Mouse (Mus musculus): Measurements from ENCODE around the gene Milr1.
"Not testable (repeated sequence)": the region's sequence is repeated elsewhere in the genome, so short reads cannot be mapped to it uniquely, and the experiment has no call there.

The Milr1 gene

GRCm38 (mm10) chr11:106729656-106730055 is 21.4 kb upstream of the Milr1 start:
- DNase-seq (ENCODE audit: inconsistent age in 2 of 2, low spot score in 1 of 2) = no peak

- DNase-seq (ENCODE audit: inconsistent age in 2 of 2, low spot score in 1 of 2) = peak; percentile 37 to 49
Observed at GRCm38 (mm10) chr11:106730714-106731113, 20.3 kb upstream of the Milr1 start.

- no peak for DNase-seq (ENCODE audit: inconsistent age in 2 of 2, low spot score in 1 of 2)
Observed at GRCm38 (mm10) chr11:106736614-106737013, 14.4 kb upstream of the Milr1 start.

- DNase-seq (ENCODE audit: inconsistent age in 2 of 2, low spot score in 1 of 2) = peak; percentile 42 to 60
Observed at GRCm38 (mm10) chr11:106737178-106737621, 13.8 kb upstream of the Milr1 start.

- DNase-seq (ENCODE audit: inconsistent age in 2 of 2, low spot score in 1 of 2) = no peak
Observed at GRCm38 (mm10) chr11:106739116-106739515, 11.9 kb upstream of the Milr1 start.

- not testable (repeated sequence) for DNase-seq (ENCODE audit: inconsistent age in 2 of 2, low spot score in 1 of 2)
Observed at GRCm38 (mm10) chr11:106740724-106741123, 10.3 kb upstream of the Milr1 start.

- no peak for DNase-seq (ENCODE audit: inconsistent age in 2 of 2, low spot score in 1 of 2)
Observed at GRCm38 (mm10) chr11:106741232-106741631, 9.8 kb upstream of the Milr1 start.

GRCm38 (mm10) chr11:106741826-106742225 is 9.2 kb upstream of the Milr1 start:
- no peak for DNase-seq (ENCODE audit: inconsistent age in 2 of 2, low spot score in 1 of 2)

- peak in 1 of 2 experiments; percentile 60 for DNase-seq (ENCODE audit: inconsistent age in 2 of 2, low spot score in 1 of 2)
Observed at GRCm38 (mm10) chr11:106742388-106742841, 8.6 kb upstream of the Milr1 start.

- no peak for DNase-seq (ENCODE audit: inconsistent age in 2 of 2, low spot score in 1 of 2)
Observed at GRCm38 (mm10) chr11:106744949-106745348, 6.1 kb upstream of the Milr1 start.

GRCm38 (mm10) chr11:106749557-106750120 is 1.4 kb upstream of the Milr1 start:
- DNase-seq (ENCODE audit: inconsistent age in 2 of 2, low spot score in 1 of 2) = not testable (repeated sequence)

- no peak for DNase-seq (ENCODE audit: inconsistent age in 2 of 2, low spot score in 1 of 2)
Observed at GRCm38 (mm10) chr11:106750121-106750751, 790 bp upstream of the Milr1 start, which contains the start of gene Pecam1. Gene Pecam1 (minus strand): TSS chr11:106750628.

GRCm38 (mm10) chr11:106752103-106752502 is 1.1 kb downstream of the Milr1 start:
- DNase-seq (ENCODE audit: inconsistent age in 2 of 2, low spot score in 1 of 2) = no peak

- no peak for DNase-seq (ENCODE audit: inconsistent age in 2 of 2, low spot score in 1 of 2)
Observed at GRCm38 (mm10) chr11:106753314-106753713, 2.3 kb downstream of the Milr1 start.

GRCm38 (mm10) chr11:106755583-106755982 is 4.6 kb downstream of the Milr1 start:
- DNase-seq (ENCODE audit: inconsistent age in 2 of 2, low spot score in 1 of 2) = no peak

GRCm38 (mm10) chr11:106759028-106759427 is 8.0 kb downstream of the Milr1 start:
- DNase-seq (ENCODE audit: inconsistent age in 2 of 2, low spot score in 1 of 2) = no peak

- no peak for DNase-seq (ENCODE audit: inconsistent age in 2 of 2, low spot score in 1 of 2)
Observed at GRCm38 (mm10) chr11:106760511-106760910, 9.5 kb downstream of the Milr1 start.

- peak; percentile 40 to 65 for DNase-seq (ENCODE audit: inconsistent age in 2 of 2, low spot score in 1 of 2)
Observed at GRCm38 (mm10) chr11:106762139-106762799, 11.2 kb downstream of the Milr1 start.

GRCm38 (mm10) chr11:106762800-106763185 is 11.8 kb downstream of the Milr1 start:
- no peak for DNase-seq (ENCODE audit: inconsistent age in 2 of 2, low spot score in 1 of 2)

- no peak for DNase-seq (ENCODE audit: inconsistent age in 2 of 2, low spot score in 1 of 2)
Observed at GRCm38 (mm10) chr11:106766611-106767162, 15.7 kb downstream of the Milr1 start.

GRCm38 (mm10) chr11:106767516-106767915 is 16.5 kb downstream of the Milr1 start:
- no peak for DNase-seq (ENCODE audit: inconsistent age in 2 of 2, low spot score in 1 of 2)
